30 mouse cellular contexts compared by ENCODE assay signal in genomic region chr7:107651821-107652220, GRCm38 (mm10). TPM values are rescaled to one million over a fixed set of nuclear protein-coding genes. Genes with fewer than 3 reads are reported as not detected.
"Had no signal": no experiment of that assay in that cellular context is flagged by ENCODE, and none has a peak within 500 bp of the region (broad histone marks: within the 10 kb centered on the region; RNA-seq: fewer than 3 reads in every experiment).

No protein-coding gene starts in this region.

- H3K9ac ChIP-seq: heart, embryonic 12.5 days; hindbrain, embryonic 12.5 days; hindbrain, embryonic 14.5 days; intestine, embryonic 15.5 days; limb, embryonic 12.5 days; liver, embryonic 13.5 days; liver, embryonic 15.5 days; liver, postnatal 0 days had no signal

- H3K4me2 ChIP-seq: heart, embryonic 12.5 days; hindbrain, embryonic 12.5 days; hindbrain, embryonic 14.5 days; intestine, embryonic 15.5 days; limb, embryonic 12.5 days; liver, embryonic 11.5 days; liver, embryonic 13.5 days; liver, embryonic 15.5 days had no signal

- H3K27me3 ChIP-seq: heart, embryonic 12.5 days; hindbrain, embryonic 12.5 days; intestine, embryonic 15.5 days; limb, embryonic 12.5 days; liver, embryonic 13.5 days; liver, embryonic 15.5 days had no signal

- DNase-seq: gastrocnemius, postnatal 14 days; gastrocnemius, postnatal 36 days; heart, adult 2 months; heart, postnatal 10 days; heart, postnatal 4 days; kidney, adult 18-20 months; kidney, adult 8-10 months; kidney, postnatal 14 days; kidney, postnatal 36 days; liver; liver, embryonic 13.5 days; liver, postnatal 0 days had no signal

- H3K4me1 ChIP-seq: heart, embryonic 12.5 days; hindbrain, embryonic 10.5 days; hindbrain, embryonic 12.5 days; intestine, embryonic 15.5 days; liver, embryonic 13.5 days; liver, embryonic 15.5 days had no signal

- H3K27ac ChIP-seq: heart, adult 2 months; hindbrain, embryonic 10.5 days; hindbrain, embryonic 12.5 days; hindbrain, embryonic 14.5 days; intestine, embryonic 15.5 days; kidney, postnatal 0 days; layer of hippocampus, adult 2 months; left cerebral cortex, adult 2 months; limb, embryonic 12.5 days; liver, embryonic 13.5 days; liver, embryonic 15.5 days had no signal

- H3K4me3 ChIP-seq: heart, adult 2 months; heart, embryonic 12.5 days; hindbrain, embryonic 10.5 days; hindbrain, embryonic 12.5 days; intestine, embryonic 15.5 days; layer of hippocampus, adult 2 months; left cerebral cortex, adult 2 months; limb, embryonic 12.5 days; liver, embryonic 13.5 days; liver, embryonic 15.5 days had no signal

- H3K9me3 ChIP-seq: heart, embryonic 12.5 days; hindbrain, embryonic 10.5 days; hindbrain, embryonic 12.5 days; intestine, embryonic 15.5 days; limb, embryonic 12.5 days; liver, embryonic 13.5 days; liver, embryonic 15.5 days had no signal

- ATAC-seq: hindbrain, embryonic 16.5 days; intestine, embryonic 15.5 days; intestine, postnatal 0 days; liver, postnatal 0 days had no signal

- H3K36me3 ChIP-seq: heart, embryonic 12.5 days; hindbrain, embryonic 10.5 days; hindbrain, embryonic 12.5 days; intestine, embryonic 15.5 days; limb, embryonic 12.5 days; liver, embryonic 13.5 days; liver, embryonic 15.5 days had no signal

RNA-seq across cellular contexts. Expression of gene 5330417H12Rik, which starts 26.9 kb away (rescaled TPM):
- polyA plus RNA-seq: heart, adult 2 months; heart, embryonic 12.5 days; heart, embryonic 14.5 days; heart, embryonic 16.5 days; hindbrain, embryonic 10.5 days; hindbrain, embryonic 12.5 days; hindbrain, embryonic 14.5 days; hindbrain, embryonic 16.5 days; intestine, embryonic 15.5 days; intestine, postnatal 0 days; kidney, embryonic 14.5 days; kidney, postnatal 0 days; large intestine, adult 2 months; limb, embryonic 12.5 days; limb, embryonic 14.5 days; liver, embryonic 13.5 days; liver, embryonic 15.5 days; liver, postnatal 0 days had no signal
